Mouse (Mus musculus): Measurements from ENCODE around the gene Samd8.

- TF ChIP-seq CTCF (IDR thresholded peaks at IDR 0.05) (no peak), POLR2A (IDR thresholded peaks at IDR 0.05; ENCODE audit: insufficient read depth, low read depth, low read length) (no peak), EP300 (IDR thresholded peaks at IDR 0.05; ENCODE audit: insufficient read depth, low read depth, low read length) (no peak)
Measured at GRCm38 (mm10) chr14:21753367-21753766, 3.0 kb downstream of the Samd8 start.
